Mouse (Mus musculus) gastrocnemius, adult 2 months (tissue): ENCODE results near the gene Isg20l2. TPM values are rescaled to one million over a fixed set of nuclear protein-coding genes. Genes with fewer than 3 reads are reported as not detected.

Source experiments
- DNase-seq: peaks from one replicate; pipeline ENCODE4 v3.0.0; 2022
- H3K27ac ChIP-seq: fragments of 200-600 bp; 2 replicates; pipeline ENCODE4 v1.8.1; 2022; ENCODE audit warnings: mild to moderate bottlenecking
- H3K4me3 ChIP-seq: fragments of 200-600 bp; 2 replicates; pipeline ENCODE4 v1.8.1; 2022; ENCODE audit warnings: mild to moderate bottlenecking, moderate library complexity
- CTCF ChIP-seq: fragments of 200-600 bp; IDR thresholded peaks from 2 replicates; pipeline ENCODE4 v1.8.1; 2022; ENCODE audit warnings: antibody characterized with exemption, mild to moderate bottlenecking, moderate library complexity
- intact Hi-C: fragments of 180-260 bp; cut with DNase I; formaldehyde crosslinking; loops from one replicate; pipeline ENCODE4 v1.15.1; 2025
- total RNA-seq, 2 experiments: library from RNA; stranded (reverse); gene quantifications; 2 replicates each; pipeline ENCODE4 v1.2.3; 2021

Gene Isg20l2
- total RNA-seq, 2 experiments from 2014 or later: 7.6 to 8.1 TPM

- no peak for TF ChIP-seq CTCF
- intact Hi-C loops: loop anchor here (5.0 kb wide), 1 partner anchor 41 kb away; the partner anchor contains the start of genes Isg20l2 and Rrnad1
- Histone ChIP-seq H3K4me3 (peak overlapping the region; percentile 71), H3K27ac (peak overlapping the region; percentile 84)
- DNase-seq: peak; percentile 18
These were observed 43.7 kb downstream of the Isg20l2 start for GRCm38 (mm10) chr3:87973593-87974380.

DNA sequence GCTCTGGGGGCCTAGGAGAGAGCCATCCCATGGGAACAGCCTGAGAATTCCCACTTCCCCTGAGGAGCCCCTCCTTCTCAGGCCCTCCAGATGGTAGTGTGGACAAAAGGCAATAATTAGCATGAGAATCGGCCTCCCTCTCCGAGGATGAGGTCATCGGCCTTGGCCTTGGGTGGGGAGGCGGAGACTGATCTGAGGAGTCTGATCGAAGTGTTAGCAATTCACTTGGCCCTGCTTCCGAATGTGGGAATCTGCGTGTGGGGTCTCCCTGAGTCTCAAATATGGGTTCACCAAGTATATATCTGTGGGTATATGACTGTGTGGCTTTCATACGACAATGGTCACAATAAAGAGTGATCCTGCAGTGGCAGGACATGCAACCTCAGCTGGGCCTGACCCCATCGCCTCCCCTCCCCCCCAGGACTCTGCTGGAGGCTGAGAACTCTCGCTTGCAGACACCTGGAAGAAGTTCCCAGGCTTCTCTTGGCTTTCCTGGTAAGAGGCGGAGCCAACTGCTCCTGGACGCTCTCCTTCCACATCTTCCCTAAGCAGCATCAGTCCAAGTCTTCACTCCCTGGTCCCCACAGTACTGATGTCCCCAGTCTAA, 44.4 kb downstream of the Isg20l2 start:
- intact Hi-C loops: loop anchor here (5.0 kb wide), 1 partner anchor 42 kb away; the partner anchor contains the start of genes Isg20l2 and Rrnad1
- no peak for TF ChIP-seq CTCF

GRCm38 (mm10) chr3:87979493-87979892, 49.4 kb downstream of the Isg20l2 start:
- Histone ChIP-seq H3K27ac (no peak overlapping the region), H3K4me3 (no peak overlapping the region)
- no peak for DNase-seq
- TF ChIP-seq CTCF: no peak
- intact Hi-C loops: no loop called here

More for the DNA sequence above, 44.4 kb downstream of the Isg20l2 start:
- Histone ChIP-seq H3K4me3 (peak overlapping the region; percentile 71), H3K27ac (peak overlapping the region; percentile 84)
- DNase-seq: peak; percentile 51

DNA sequence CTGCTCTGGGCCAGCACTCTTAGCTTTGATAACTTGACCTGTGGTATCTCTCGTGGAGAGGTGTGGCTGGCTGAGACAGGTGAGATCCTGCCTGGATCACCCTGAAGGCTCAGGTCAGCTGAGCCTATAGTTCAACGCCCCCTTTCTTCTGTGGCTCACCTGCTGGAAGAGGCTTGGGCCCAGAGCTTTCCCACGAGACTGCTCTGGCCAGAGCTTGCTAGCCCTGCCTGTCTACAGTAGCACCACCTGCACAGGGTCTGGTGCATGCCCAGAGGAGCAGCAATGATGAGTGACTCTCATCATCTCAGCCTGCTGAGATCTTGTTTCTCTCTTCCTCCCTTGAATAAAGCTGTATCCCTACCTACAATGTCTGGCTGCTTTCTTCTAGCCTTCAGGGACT, 50.0 kb downstream of the Isg20l2 start:
- intact Hi-C loops: no loop called here
- Histone ChIP-seq H3K27ac (no peak overlapping the region), H3K4me3 (no peak overlapping the region)
- TF ChIP-seq CTCF: no peak
- no peak for DNase-seq

DNA sequence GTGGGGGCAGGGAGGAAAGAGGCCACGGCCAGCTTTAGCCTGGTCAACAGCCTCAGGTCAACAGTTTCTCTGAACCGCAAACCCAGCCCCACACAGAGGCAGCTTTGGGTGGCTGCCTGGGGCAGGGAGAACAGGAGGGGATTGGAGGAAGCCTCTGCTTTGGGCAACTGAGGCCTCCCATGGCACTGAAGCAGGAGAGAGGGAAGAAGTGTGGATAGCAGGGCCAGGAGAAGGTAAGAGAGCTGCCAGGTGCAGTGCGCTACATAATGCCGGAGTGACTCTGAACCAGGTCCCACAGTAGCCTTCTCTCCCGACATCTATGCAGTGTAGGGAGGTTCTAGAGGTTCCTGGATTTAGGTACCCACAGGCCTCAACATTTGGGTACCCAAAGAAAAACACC, 50.6 kb downstream of the Isg20l2 start:
- TF ChIP-seq CTCF: no peak
- Histone ChIP-seq H3K4me3 (no peak overlapping the region), H3K27ac (peak overlapping the region; percentile 92; the same call in 1 of the 2 replicates)
- DNase-seq: no peak
- intact Hi-C loops: no loop called here

- Histone ChIP-seq H3K27ac (peak overlapping the region; percentile 92), H3K4me3 (no peak overlapping the region)
- intact Hi-C loops: no loop called here
- no peak for DNase-seq
- TF ChIP-seq CTCF: no peak
These were observed 51.2 kb downstream of the Isg20l2 start for GRCm38 (mm10) chr3:87981214-87981760.

DNA sequence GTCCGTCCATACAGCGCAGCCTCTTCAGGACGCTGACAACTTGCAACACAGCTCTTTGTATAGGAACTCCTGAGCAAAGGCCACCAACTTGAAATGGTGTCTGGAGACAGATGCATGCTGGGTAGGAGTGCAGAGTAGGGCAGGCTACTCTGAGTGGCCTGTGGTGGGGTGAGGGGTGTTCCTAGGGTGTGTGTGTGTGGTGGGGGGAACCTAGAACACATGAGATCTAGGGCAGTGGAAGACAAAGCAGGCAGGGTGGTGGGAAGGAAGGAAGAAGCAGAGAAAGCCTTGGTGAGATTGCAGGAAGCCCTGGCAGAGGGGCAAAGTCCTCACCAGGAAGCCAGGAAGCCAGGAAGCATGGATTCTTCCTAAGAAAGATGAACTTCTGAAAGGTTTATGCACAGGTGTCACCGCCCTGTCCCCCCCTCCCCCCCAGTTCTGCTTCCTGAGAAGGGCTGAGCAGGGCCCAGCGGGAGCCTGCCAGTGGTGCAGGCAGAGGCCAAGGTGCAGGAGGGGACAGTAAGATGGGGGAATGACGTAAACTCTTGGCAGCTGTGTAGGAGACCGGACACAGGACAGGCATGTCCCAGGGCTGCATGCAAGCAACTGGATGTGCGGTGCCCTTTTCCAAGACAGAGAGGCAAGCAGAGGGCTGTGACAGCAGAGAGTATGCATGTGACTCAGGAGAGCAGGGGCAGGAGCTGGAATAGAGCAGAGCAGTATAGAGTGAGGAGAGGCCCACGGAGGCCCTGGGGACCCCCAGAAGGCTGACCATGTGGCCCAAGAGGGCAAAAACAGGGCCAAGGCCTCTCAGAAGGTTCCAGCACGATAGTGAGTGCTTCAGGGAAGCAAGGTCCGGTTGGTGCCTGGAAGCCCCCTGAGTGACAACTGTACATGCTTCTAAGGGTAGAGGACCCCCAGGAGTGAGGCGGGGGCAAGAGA, 52.1 kb downstream of the Isg20l2 start:
- DNase-seq: peak; percentile 86
- H3K4me3 ChIP-seq: peak overlapping the region; percentile 58
- intact Hi-C loops: no loop called here
- no peak for TF ChIP-seq CTCF
- H3K27ac ChIP-seq: peak overlapping the region; percentile 92

DNA sequence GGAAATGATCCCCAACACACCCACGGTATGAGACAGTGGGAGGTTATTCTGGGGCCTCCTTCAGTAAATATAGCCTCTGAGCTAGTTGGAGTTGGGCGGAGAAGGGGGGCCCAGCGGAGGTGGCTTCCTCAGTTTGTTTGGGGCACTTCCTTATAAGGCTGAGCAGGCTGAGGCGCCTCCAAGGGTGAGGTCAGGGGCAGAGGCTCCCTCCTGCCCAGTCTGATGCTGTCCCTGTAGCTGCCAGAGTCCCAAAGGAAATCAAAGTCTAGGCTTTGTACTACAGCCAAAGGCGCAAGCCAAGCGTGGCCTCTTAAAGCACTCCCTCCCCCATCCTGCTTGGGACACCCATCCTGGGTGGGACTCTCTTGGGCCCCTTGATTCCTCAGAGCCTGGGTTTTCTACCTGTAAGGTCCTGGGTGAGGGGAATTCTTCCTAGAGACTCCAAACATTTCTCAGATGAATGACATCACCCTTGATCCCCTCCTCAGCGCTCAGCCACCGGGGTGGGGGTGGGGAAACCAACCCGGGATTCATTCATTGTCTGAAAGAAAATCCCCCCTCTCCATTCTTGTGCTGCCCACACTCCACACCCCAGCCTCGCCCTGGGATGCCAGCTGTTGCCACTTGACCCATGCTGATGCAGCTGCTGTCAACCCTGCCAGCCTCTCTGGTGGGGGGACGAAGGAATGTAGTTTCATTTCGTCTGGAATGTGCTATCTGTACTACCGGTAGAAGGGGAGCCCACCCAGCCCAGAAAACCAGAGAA, 52.9 kb downstream of the Isg20l2 start:
- DNase-seq: peak; percentile 75
- peak overlapping the region; percentile 92 for H3K27ac ChIP-seq
- peak overlapping the region; percentile 58 for H3K4me3 ChIP-seq
- intact Hi-C loops: no loop called here
- no peak for TF ChIP-seq CTCF

DNA sequence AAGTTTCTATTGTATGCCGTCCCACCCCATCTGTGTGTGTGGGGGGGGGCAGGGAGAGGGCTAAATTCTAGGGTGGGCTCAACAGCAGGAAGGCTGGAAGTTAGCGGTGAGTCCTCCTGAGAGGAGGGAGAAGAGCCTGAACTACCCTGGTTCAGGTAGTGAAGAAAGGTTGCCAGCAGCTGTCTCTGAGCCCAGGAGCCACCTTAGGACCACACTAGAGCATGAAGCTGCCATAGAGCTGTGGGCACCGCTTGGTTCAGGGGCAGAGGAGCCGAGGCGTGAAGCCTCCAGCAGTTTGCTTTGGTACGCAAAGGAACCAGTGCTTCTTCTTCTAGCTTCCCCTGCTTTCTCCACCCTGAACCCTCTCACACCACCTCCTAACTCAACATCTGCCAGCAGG, 53.5 kb downstream of the Isg20l2 start:
- H3K4me3 ChIP-seq: peak overlapping the region; percentile 58; the same call in 1 of the 2 replicates
- intact Hi-C loops: no loop called here
- no peak for TF ChIP-seq CTCF

DNA sequence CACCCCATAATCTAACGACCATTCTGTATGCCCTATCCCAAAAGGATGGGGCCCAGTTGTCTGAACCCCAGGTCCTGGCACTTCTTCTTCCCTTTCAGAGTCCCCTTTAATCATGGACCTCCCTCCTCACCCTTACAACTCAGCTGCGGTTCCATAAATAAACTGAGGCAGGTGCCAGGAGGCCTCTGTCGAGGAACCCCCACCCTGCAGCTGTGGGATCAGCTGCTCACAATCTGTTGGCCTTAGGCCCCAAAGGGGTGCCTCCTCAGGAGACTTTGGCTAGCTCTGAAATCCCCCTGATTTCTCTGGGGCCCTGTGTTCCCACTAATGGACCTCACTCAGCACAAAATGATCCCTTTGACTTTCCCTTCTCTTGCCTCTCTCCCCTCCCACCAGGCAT, 54.0 kb downstream of the Isg20l2 start:
- intact Hi-C loops: no loop called here
- Histone ChIP-seq H3K4me3 (no peak overlapping the region), H3K27ac (peak overlapping the region; percentile 92)
- no peak for TF ChIP-seq CTCF
- DNase-seq: peak; percentile 54

More for the DNA sequence above, 53.5 kb downstream of the Isg20l2 start:
- H3K27ac ChIP-seq: peak overlapping the region; percentile 92
- DNase-seq: no peak

GRCm38 (mm10) chr3:87985505-87986320, 55.6 kb downstream of the Isg20l2 start:
- no peak for TF ChIP-seq CTCF
- peak overlapping the region; percentile 92 for H3K27ac ChIP-seq
- intact Hi-C loops: no loop called here
- peak overlapping the region; percentile 30 for H3K4me3 ChIP-seq
- no peak for DNase-seq
